Mouse (Mus musculus) Patski (cell line): ENCODE results near the gene Rrp9. TPM values are rescaled to one million over a fixed set of nuclear protein-coding genes. Genes with fewer than 3 reads are reported as not detected.

Source experiments
- ATAC-seq: fragments of 100-300 bp; one replicate; pipeline ENCODE4 v1.8.0; 2021
- CTCF ChIA-PET: fragments of 350-600 bp; sonication (Branson Sonifier 250); formaldehyde crosslinking; loops from one replicate; lab custom pipeline; 2022; ENCODE audit warnings: inconsistent platforms; lab: Charles Lee
- POLR2A ChIA-PET: fragments of 350-600 bp; sonication (Branson Sonifier 250); formaldehyde crosslinking; loops from one replicate; lab custom pipeline; 2022; ENCODE audit warnings: antibody characterized with exemption, inconsistent platforms; lab: Charles Lee
- DNase-seq: peaks from one replicate; pipeline ENCODE4 v3.0.0-alpha.2; 2011; ENCODE audit warnings: low read depth, low spot score
- H3K27me3 ChIP-seq: fragments of 371-371 bp; one replicate; pipeline ENCODE4 v1.5.1; 2021
- CTCF ChIP-seq: fragments of 100-300 bp; IDR thresholded peaks from one replicate; pipeline ENCODE4 v1.5.1; 2021
- in situ Hi-C: fragments of 300-500 bp; cut with MboI; formaldehyde crosslinking; loops from 3 replicates; pipeline ENCODE4 v1.11.1; 2018; ENCODE audit warnings: low pct_unique_long_range_greater_than_20kb, mixed read lengths
- polyA plus RNA-seq: library from polyadenylated mRNA; unstranded; gene quantifications from one replicate; pipeline ENCODE4 v1.2.3, GENCODE M21; 2021

Gene Rrp9
- polyA plus RNA-seq, 1 experiment from 2014 or later = 29.9 TPM

GRCm38 (mm10) chr9:106447951-106448350, 27.8 kb upstream of the Rrp9 start:
- no peaks in the 10 kb centered on the region for H3K27me3 ChIP-seq
- DNase-seq (no peak), ATAC-seq (peak; percentile 0)
- no peak for TF ChIP-seq CTCF
- POLR2A ChIA-PET = interaction anchor here (0.8 to 1.4 kb wide), 5 partner anchors 11 to 28 kb away, joined by 3 to 5 read pairs (median 4); partner anchors contain the start of genes Parp3 and Rrp9
- in situ Hi-C loops = no loop called here
- CTCF ChIA-PET = interaction anchor here (2.0 to 3.9 kb wide), 2 partner anchors 26 to 28 kb away, joined by 7 to 31 read pairs; partner anchors contain the start of genes Parp3 and Rrp9

- TF ChIP-seq CTCF = no peak
- CTCF ChIA-PET = interaction anchor here (2.0 to 3.9 kb wide), 2 partner anchors 26 to 28 kb away, joined by 7 to 31 read pairs; partner anchors contain the start of genes Parp3 and Rrp9
- in situ Hi-C loops = no loop called here
- no peak for DNase-seq
- ATAC-seq = peak; percentile 58
- POLR2A ChIA-PET = interaction anchor here (0.8 to 1.4 kb wide), 5 partner anchors 11 to 28 kb away, joined by 3 to 5 read pairs (median 4); partner anchors contain the start of genes Parp3 and Rrp9
- H3K27me3 ChIP-seq = no peaks in the 10 kb centered on the region
Observed at GRCm38 (mm10) chr9:106448498-106449031, 27.2 kb upstream of the Rrp9 start.

GRCm38 (mm10) chr9:106449947-106450346, 25.8 kb upstream of the Rrp9 start:
- DNase-seq = no peak
- H3K27me3 ChIP-seq = no peaks in the 10 kb centered on the region
- in situ Hi-C loops = no loop called here
- no peak for ATAC-seq
- ChIA-PET POLR2A (interaction anchor here (1.1 kb wide), 1 partner anchor 27 kb away, joined by 3 read pairs; the partner anchor contains the start of gene Parp3), CTCF (interaction anchor here (1.4 to 3.9 kb wide), 2 partner anchors 24 to 26 kb away, joined by 3 to 31 read pairs; partner anchors contain the start of genes Parp3 and Rrp9)
- no peak for TF ChIP-seq CTCF

GRCm38 (mm10) chr9:106450661-106451060, 25.1 kb upstream of the Rrp9 start:
- ChIA-PET CTCF (interaction anchor here (1.4 to 3.9 kb wide), 2 partner anchors 23 to 26 kb away, joined by 3 to 31 read pairs; partner anchors contain the start of genes Parp3 and Rrp9), POLR2A (interaction anchor here (1.1 to 1.4 kb wide), 2 partner anchors 24 to 26 kb away, joined by 3 to 6 read pairs; partner anchors contain the start of gene Parp3)
- ATAC-seq = no peak
- in situ Hi-C loops = no loop called here
- H3K27me3 ChIP-seq = no peaks in the 10 kb centered on the region
- DNase-seq = no peak
- no peak for TF ChIP-seq CTCF

DNA sequence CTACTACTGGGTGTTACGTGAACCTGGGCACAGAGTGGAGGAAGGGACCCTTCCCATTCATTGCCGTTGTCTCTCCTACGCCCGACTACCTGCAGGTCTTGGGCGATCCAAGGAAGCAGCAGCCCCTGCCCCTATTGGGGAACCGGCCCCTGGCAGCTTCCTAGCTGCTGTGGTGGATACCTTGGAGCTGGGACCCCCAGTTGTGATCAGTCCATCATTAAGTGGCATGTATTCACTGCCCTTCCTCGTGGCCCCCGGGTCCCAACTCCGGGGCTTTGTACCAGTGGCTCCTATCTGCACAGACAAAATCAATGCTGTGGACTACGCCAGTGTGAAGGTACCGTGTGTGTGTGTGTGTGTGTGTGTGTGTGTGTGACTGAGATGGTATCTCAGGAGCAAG, 24.5 kb upstream of the Rrp9 start:
- CTCF ChIA-PET = interaction anchor here (3.9 kb wide), 1 partner anchor 25 kb away, joined by 31 read pairs; the partner anchor contains the start of genes Parp3 and Rrp9

DNA sequence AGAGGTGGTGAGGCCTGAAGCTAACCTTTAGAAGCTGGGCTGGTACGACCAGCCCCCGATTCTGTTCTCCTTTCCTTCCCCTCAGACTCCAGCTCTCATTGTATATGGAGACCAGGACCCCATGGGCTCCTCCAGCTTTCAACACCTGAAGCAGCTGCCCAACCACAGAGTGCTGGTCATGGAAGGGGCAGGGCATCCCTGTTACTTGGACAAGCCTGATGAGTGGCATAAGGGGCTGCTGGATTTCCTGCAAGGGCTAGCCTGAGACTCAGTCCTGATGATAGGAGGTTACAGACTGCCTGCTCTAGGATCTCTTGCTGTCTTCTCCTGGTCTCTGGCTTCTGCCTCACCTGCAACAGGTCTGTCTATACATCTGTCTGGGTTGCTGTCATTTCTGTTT, 23.9 kb upstream of the Rrp9 start:
- H3K27me3 ChIP-seq = no peaks in the 10 kb centered on the region
- ATAC-seq = no peak
- ChIA-PET POLR2A (interaction anchor here (1.4 kb wide), 1 partner anchor 23 kb away, joined by 6 read pairs; no protein-coding TSS in a partner anchor), CTCF (no interaction called here)
- in situ Hi-C loops = no loop called here
- no peak for TF ChIP-seq CTCF
- DNase-seq = no peak

More for the DNA sequence above, 24.5 kb upstream of the Rrp9 start:
- POLR2A ChIA-PET = interaction anchor here (1.1 to 1.4 kb wide), 2 partner anchors 23 to 25 kb away, joined by 3 to 6 read pairs; partner anchors contain the start of gene Parp3
- no peak for TF ChIP-seq CTCF
- ATAC-seq = no peak
- DNase-seq = no peak
- H3K27me3 ChIP-seq = no peaks in the 10 kb centered on the region
- in situ Hi-C loops = no loop called here

DNA sequence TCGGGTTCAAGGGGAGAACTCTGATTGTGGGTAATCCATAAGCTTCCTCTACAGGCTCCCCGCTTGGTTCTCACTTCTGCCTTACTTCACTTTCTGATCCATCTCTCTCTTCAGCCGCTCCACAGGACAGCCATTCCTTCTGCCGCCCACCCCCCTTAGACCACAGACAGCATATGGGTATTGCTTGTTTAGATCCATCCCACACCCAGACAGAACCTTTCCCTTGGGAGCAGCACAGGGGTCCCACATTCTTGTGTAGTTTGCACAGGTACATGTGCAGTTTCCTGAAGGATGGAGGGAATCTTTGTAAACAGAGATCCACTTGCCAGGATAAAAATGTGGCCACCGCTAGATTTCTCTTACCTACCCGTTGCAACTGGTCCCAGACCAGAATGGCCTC, 23.4 kb upstream of the Rrp9 start:
- no peaks in the 10 kb centered on the region for H3K27me3 ChIP-seq
- TF ChIP-seq CTCF = no peak
- ATAC-seq (no peak), DNase-seq (no peak)
- in situ Hi-C loops = no loop called here
- ChIA-PET CTCF (no interaction called here), POLR2A (interaction anchor here (1.4 kb wide), 1 partner anchor 22 kb away, joined by 6 read pairs; no protein-coding TSS in a partner anchor)

- POLR2A ChIA-PET = interaction anchor here (0.6 to 2.5 kb wide), 5 partner anchors 20 to 250 kb away, joined by 3 to 6 read pairs (median 5); partner anchors contain the start of genes Parp3, Rpl29 and Rrp9
- ATAC-seq (no peak), DNase-seq (no peak)
- in situ Hi-C loops = no loop called here
- CTCF ChIA-PET = interaction anchor here (1.7 kb wide), 1 partner anchor 21 kb away, joined by 6 read pairs; no protein-coding TSS in a partner anchor
- no peaks in the 10 kb centered on the region for H3K27me3 ChIP-seq
- TF ChIP-seq CTCF = no peak
Observed at GRCm38 (mm10) chr9:106452821-106453220, 22.9 kb upstream of the Rrp9 start.

DNA sequence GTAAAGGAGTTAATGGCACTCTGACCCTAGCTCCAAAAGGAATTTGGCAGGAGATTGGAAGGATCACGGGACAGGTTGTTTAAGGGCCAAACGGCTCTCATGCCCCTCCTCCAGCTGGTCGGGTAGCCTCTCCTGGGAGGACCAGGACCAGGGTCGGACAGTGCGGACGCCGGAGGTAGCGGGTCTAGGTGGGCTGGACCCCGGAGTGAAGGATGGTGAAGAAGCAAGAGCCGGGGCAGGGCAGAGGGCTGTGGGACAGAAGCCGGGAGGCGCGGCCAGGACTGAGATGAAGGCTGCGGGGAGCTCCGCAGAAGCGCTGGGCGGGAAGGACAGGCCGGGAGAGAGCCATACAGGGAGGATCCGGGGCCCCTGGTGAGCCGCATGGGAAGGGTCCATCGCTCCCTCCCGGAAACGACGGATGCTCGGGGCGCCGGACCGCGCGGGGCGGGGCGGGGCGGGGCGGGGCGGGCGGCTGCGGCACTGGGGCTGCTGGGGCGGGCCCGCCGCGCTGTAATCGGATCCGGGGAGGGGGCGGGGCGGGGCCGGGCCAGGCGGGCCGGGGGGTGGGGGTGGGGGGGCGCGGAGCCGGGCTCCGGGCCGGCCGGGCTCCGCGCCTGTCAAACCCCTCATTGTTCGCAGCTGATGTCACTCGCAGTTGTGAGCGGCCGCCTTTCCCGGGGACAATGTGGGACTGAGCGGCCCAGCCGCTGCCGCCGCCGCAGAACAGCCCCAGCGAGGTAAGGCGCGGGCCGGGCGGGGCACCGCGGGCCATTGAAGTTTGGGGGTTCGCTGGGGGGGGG, 22.3 kb upstream of the Rrp9 start, which contains the start of gene Pcbp4:
Pcbp4 (plus strand) TSS at position 21 of the 800 bp plus-strand sequence.
- DNase-seq (no peak), ATAC-seq (peak; percentile 57)
- in situ Hi-C loops = no loop called here
- TF ChIP-seq CTCF = no peak
- ChIA-PET CTCF (interaction anchor here (1.1 to 1.7 kb wide), 2 partner anchors 20 to 23 kb away, joined by 4 to 6 read pairs; partner anchors contain the start of gene Parp3), POLR2A (interaction anchor here (0.6 to 2.5 kb wide), 7 partner anchors 10 to 250 kb away, joined by 3 to 6 read pairs (median 4); partner anchors contain the start of genes Parp3, Rpl29 and Rrp9)
- no peaks in the 10 kb centered on the region for H3K27me3 ChIP-seq
